Mouse (Mus musculus): ENCODE data around the gene Olfr1487. TPM values are rescaled to one million over a fixed set of nuclear protein-coding genes. Genes with fewer than 3 reads are reported as not detected.
"Not testable (repeated sequence)": the region's sequence is repeated elsewhere in the genome, so short reads cannot be mapped to it uniquely, and the experiment has no call there.

The Olfr1487 gene
- not detected in 2 replicates for polyA plus RNA-seq (2015; fragmentation: Nextera tagmentation; extraction: Ambion mirVana)

DNA sequence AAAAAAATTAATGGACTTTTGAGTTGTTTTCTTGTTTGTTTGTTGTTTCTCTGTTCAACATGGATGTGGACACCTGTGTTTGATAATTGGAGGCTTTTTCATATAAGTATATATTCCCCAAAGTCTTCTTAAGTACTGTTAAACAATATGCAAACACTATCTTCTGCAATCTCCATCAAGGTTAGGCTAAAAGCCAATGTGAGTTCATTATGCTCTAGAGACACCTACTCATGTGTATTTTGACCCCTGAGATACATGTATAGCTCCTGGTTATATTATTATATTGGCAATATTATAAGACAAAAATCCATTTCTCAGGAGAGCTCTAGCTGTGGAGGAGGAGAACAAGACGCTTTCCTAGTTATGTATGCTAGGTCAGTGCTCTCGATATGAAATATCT lies at the start of gene Olfr1487:
TSS of gene Olfr1487 (plus strand) at position 301 of the 400 bp plus-strand sequence.
- not testable (repeated sequence) for H3K27me3 ChIP-seq; H3K4me3 ChIP-seq (replicated peaks); ATAC-seq (ENCODE audit: low read depth); H3K9ac ChIP-seq; H3K9me3 ChIP-seq (replicated peaks); H3K4me2 ChIP-seq; DNase-seq; H3K27ac ChIP-seq; H3K36me3 ChIP-seq; H3K4me1 ChIP-seq (replicated peaks)
- WGBS (ENCODE audit: insufficient replicate concordance) = 58% methylated on average over 2 of the region's 2 CpGs

DNA sequence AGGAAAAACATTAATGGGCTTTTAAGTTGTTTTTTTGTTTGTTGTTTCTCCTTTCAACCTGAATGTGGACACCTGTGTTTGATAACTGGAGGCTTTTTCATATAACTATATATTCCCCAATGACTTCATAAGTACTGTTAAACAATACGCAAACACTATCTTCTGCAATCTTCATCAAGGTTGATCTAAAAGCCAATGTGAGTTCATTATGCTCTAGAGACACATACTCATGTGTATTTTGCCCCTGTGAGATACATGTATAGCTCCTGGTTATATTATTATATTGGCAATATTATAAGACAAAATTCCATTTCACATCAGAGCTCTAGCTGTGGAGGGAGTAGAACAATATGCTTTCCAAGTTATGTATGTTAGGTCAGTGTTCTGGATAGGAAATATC lies 34.0 kb upstream of the Olfr1487 start, which contains the start of gene Olfr1484:
TSS of gene Olfr1484 (plus strand) at position 301 of the 400 bp plus-strand sequence.
- DNase-seq (no peak), ATAC-seq (ENCODE audit: low read depth) (no peak)
- Histone ChIP-seq H3K27me3 (no peaks in the 10 kb centered on the region), H3K4me1 (replicated peaks) (no peaks in the 10 kb centered on the region), H3K9me3 (replicated peaks) (no peaks in the 10 kb centered on the region), H3K4me2 (no peak within 1 kb of the TSS), H3K36me3 (no peaks in the 10 kb centered on the region), H3K27ac (no peak within 1 kb of the TSS), H3K9ac (no peak within 1 kb of the TSS), H3K4me3 (replicated peaks) (no peak within 1 kb of the TSS)
- WGBS (ENCODE audit: insufficient replicate concordance) = 76% methylated on average over 1 of the region's 1 CpGs

GRCm38 (mm10) chr19:13631321-13631720 lies 14.1 kb downstream of the Olfr1487 start, which contains the start of gene Olfr1489:
Gene Olfr1489 (plus strand): TSS chr19:13631621.
- no peak within 1 kb of the TSS for H3K9ac ChIP-seq
- no peaks in the 10 kb centered on the region for H3K9me3 ChIP-seq (replicated peaks)
- H3K4me3 ChIP-seq (replicated peaks) = no peak within 1 kb of the TSS
- no peak within 1 kb of the TSS for H3K4me2 ChIP-seq
- no peaks in the 10 kb centered on the region for H3K27me3 ChIP-seq
- ATAC-seq (ENCODE audit: low read depth) = no peak
- H3K36me3 ChIP-seq = no peaks in the 10 kb centered on the region
- DNase-seq = no peak
- no peak within 1 kb of the TSS for H3K27ac ChIP-seq
- no peaks in the 10 kb centered on the region for H3K4me1 ChIP-seq (replicated peaks)
- 64% methylated on average over 1 of the region's 1 CpGs for WGBS (ENCODE audit: insufficient replicate concordance)

GRCm38 (mm10) chr19:13650791-13651190 lies 33.6 kb downstream of the Olfr1487 start, which contains the start of gene Olfr1490:
Gene Olfr1490 (plus strand): TSS chr19:13651091.
- no peaks in the 10 kb centered on the region for H3K4me1 ChIP-seq (replicated peaks)
- no peak within 1 kb of the TSS for H3K9ac ChIP-seq
- no peak within 1 kb of the TSS for H3K4me2 ChIP-seq
- no peak within 1 kb of the TSS for H3K4me3 ChIP-seq (replicated peaks)
- 33% methylated on average over 1 of the region's 1 CpGs for WGBS (ENCODE audit: insufficient replicate concordance)
- H3K36me3 ChIP-seq = no peaks in the 10 kb centered on the region
- no peak within 1 kb of the TSS for H3K27ac ChIP-seq
- H3K9me3 ChIP-seq (replicated peaks) = no peaks in the 10 kb centered on the region
- ATAC-seq (ENCODE audit: low read depth) (no peak), DNase-seq (no peak)
- no peaks in the 10 kb centered on the region for H3K27me3 ChIP-seq

Small RNA genes lying within 50 kb of the gene (microRNA-seq; reads per million reads assigned to microRNA genes)
- gene Gm22323 (not detected), gene Gm23931 (not detected)

Other genes starting within 250 kb of the Olfr1487 start
- gene Olfr1469, start 209.5 kb upstream of the Olfr1487 start, polyA plus RNA-seq (2015; fragmentation: Nextera tagmentation; extraction: Ambion mirVana) = not detected in 2 replicates
- gene Olfr1471, start 174.0 kb upstream of the Olfr1487 start, polyA plus RNA-seq (2015; fragmentation: Nextera tagmentation; extraction: Ambion mirVana) = not detected in 2 replicates
- gene Olfr1472, start 161.3 kb upstream of the Olfr1487 start, polyA plus RNA-seq (2015; fragmentation: Nextera tagmentation; extraction: Ambion mirVana) = not detected in 2 replicates
- gene Olfr1474, start 147.8 kb upstream of the Olfr1487 start, polyA plus RNA-seq (2015; fragmentation: Nextera tagmentation; extraction: Ambion mirVana) = not detected in 2 replicates
- not detected in 2 replicates for gene Olfr1475, start 137.2 kb upstream of the Olfr1487 start, polyA plus RNA-seq (2015; fragmentation: Nextera tagmentation; extraction: Ambion mirVana)
- gene Olfr1477, start 116.8 kb upstream of the Olfr1487 start, polyA plus RNA-seq (2015; fragmentation: Nextera tagmentation; extraction: Ambion mirVana) = not detected in 2 replicates
- not detected in 2 replicates for gene Olfr1480, start 89.5 kb upstream of the Olfr1487 start, polyA plus RNA-seq (2015; fragmentation: Nextera tagmentation; extraction: Ambion mirVana)
- not detected in 2 replicates for gene Olfr1484, start 33.9 kb upstream of the Olfr1487 start, polyA plus RNA-seq (2015; fragmentation: Nextera tagmentation; extraction: Ambion mirVana)
- gene Olfr1489, start 14.2 kb downstream of the Olfr1487 start, polyA plus RNA-seq (2015; fragmentation: Nextera tagmentation; extraction: Ambion mirVana) = not detected in 2 replicates
- not detected in 2 replicates for gene Olfr1490, start 33.7 kb downstream of the Olfr1487 start, polyA plus RNA-seq (2015; fragmentation: Nextera tagmentation; extraction: Ambion mirVana)
- not detected in 2 replicates for gene Olfr1491, start 79.9 kb downstream of the Olfr1487 start, polyA plus RNA-seq (2015; fragmentation: Nextera tagmentation; extraction: Ambion mirVana)
- not detected in 2 replicates for gene Olfr1493-ps1, start 105.9 kb downstream of the Olfr1487 start, polyA plus RNA-seq (2015; fragmentation: Nextera tagmentation; extraction: Ambion mirVana)
- gene Olfr1494, start 122.4 kb downstream of the Olfr1487 start, polyA plus RNA-seq (2015; fragmentation: Nextera tagmentation; extraction: Ambion mirVana) = not detected in 2 replicates
- not detected in 2 replicates for gene Olfr1495, start 147.2 kb downstream of the Olfr1487 start, polyA plus RNA-seq (2015; fragmentation: Nextera tagmentation; extraction: Ambion mirVana)
- not detected in 2 replicates for gene Olfr1496, start 160.5 kb downstream of the Olfr1487 start, polyA plus RNA-seq (2015; fragmentation: Nextera tagmentation; extraction: Ambion mirVana)
- gene Olfr1497, start 180.8 kb downstream of the Olfr1487 start, polyA plus RNA-seq (2015; fragmentation: Nextera tagmentation; extraction: Ambion mirVana) = not detected in 2 replicates
- gene Olfr1499, start 202.1 kb downstream of the Olfr1487 start, polyA plus RNA-seq (2015; fragmentation: Nextera tagmentation; extraction: Ambion mirVana) = not detected in 2 replicates
- not detected in 2 replicates for gene Olfr1500, start 213.1 kb downstream of the Olfr1487 start, polyA plus RNA-seq (2015; fragmentation: Nextera tagmentation; extraction: Ambion mirVana)
- gene Olfr1501, start 233.3 kb downstream of the Olfr1487 start, polyA plus RNA-seq (2015; fragmentation: Nextera tagmentation; extraction: Ambion mirVana) = not detected in 2 replicates
- gene Olfr1502, start 244.4 kb downstream of the Olfr1487 start, polyA plus RNA-seq (2015; fragmentation: Nextera tagmentation; extraction: Ambion mirVana) = not detected in 2 replicates